Mouse (Mus musculus) intestine, embryonic 14.5 days (tissue): ENCODE results near the gene Tarbp1. TPM values are rescaled to one million over a fixed set of nuclear protein-coding genes. Genes with fewer than 3 reads are reported as not detected.
A peak's percentile ranks its signal among the peaks of the same experiment; 100 is the strongest.

Experiments used
- ATAC-seq: fragments of 200-750 bp; cut with Nextera tagmentation; replicated peaks from 2 replicates; pipeline ENCODE4 v1.8.0; 2017; ENCODE audit warnings: low read depth, moderate number of reproducible peaks, moderate TSS enrichment, moderate library complexity; ENCODE audit not compliant: low FRiP score, low TSS enrichment
- DNase-seq: peaks from one replicate; pipeline ENCODE4 v3.0.0-alpha.2; 2018; ENCODE audit warnings: low spot score
- H3K27ac ChIP-seq: fragments of 300-500 bp; sonication (generic); 2 replicates; pipeline ENCODE4 v1.5.1; 2014; ENCODE audit warnings: low read depth, mild to moderate bottlenecking, control low read depth
- H3K27me3 ChIP-seq: fragments of 300-500 bp; sonication (generic); replicated peaks from 2 replicates; pipeline ENCODE4 v1.6.1; 2014; ENCODE audit warnings: low read length, control low read depth; ENCODE audit not compliant: control insufficient read depth, insufficient read depth
- H3K36me3 ChIP-seq: fragments of 300-500 bp; sonication (generic); 2 replicates; pipeline ENCODE4 v1.6.1; 2014; ENCODE audit warnings: low read length, control low read depth; ENCODE audit not compliant: control insufficient read depth, insufficient read depth
- H3K4me1 ChIP-seq: fragments of 300-500 bp; sonication (generic); replicated peaks from 2 replicates; pipeline ENCODE4 v1.6.1; 2014; ENCODE audit warnings: low read length, control low read depth, mixed read lengths; ENCODE audit not compliant: control insufficient read depth, insufficient read depth
- H3K4me2 ChIP-seq: fragments of 300-500 bp; sonication (generic); 2 replicates; pipeline ENCODE4 v1.6.1; 2014; ENCODE audit warnings: low read length
- H3K4me3 ChIP-seq: fragments of 300-500 bp; sonication (generic); 2 replicates; pipeline ENCODE4 v1.5.1; 2014; ENCODE audit warnings: low read depth, low read length, control low read depth, mixed read lengths
- H3K9ac ChIP-seq: fragments of 300-500 bp; sonication (generic); 2 replicates; pipeline ENCODE4 v1.6.1; 2014; ENCODE audit warnings: mild to moderate bottlenecking, low read length
- H3K9me3 ChIP-seq: fragments of 300-500 bp; sonication (generic); 2 replicates; pipeline ENCODE4 v1.6.1; 2016; ENCODE audit warnings: low read length, control low read depth; ENCODE audit not compliant: control insufficient read depth
- WGBS: fragments of 180-500 bp; shearing (Covaris S2); extraction: QIAGEN DNeasy Blood & Tissue Kit; methylation state at CpG from one replicate; pipeline ENCODE4 v1.1.7; 2014; 5-methylcytosine and 5-hydroxymethylcytosine counted together
- polyA plus RNA-seq: library from polyadenylated mRNA; unstranded; fragments of >200 nt; fragmentation: Nextera tagmentation; extraction: Ambion mirVana; gene quantifications from 2 replicates; pipeline ENCODE4 v1.2.1, GENCODE M21; 2014

Gene Tarbp1
- polyA plus RNA-seq, 1 experiment from 2014 or later, result 6.3 TPM

DNA sequence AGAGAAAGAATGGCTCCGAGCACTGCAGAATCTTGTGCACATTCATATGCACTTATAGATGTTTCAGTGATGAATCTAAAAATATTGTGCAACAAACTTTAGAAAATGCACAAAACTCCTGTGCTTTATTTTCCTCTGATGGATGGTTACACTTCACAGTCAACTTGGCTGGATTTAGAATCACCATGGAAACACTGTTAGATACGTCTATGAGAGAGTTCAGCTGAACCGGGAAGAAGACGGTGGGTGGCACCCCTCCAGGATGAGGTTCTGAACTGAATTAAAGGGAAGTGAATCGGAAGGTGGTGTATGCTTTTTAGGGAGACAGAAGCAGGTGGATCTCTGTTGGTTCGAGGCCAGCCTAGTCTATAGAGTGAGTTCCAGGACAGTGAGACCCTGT is 34.8 kb upstream of the Tarbp1 start:
- ATAC-seq (no peak), DNase-seq (no peak)
- no peaks in the 10 kb centered on the region for H3K27me3 ChIP-seq
- H3K4me2 ChIP-seq, result no peak overlapping the region
- no peaks in the 10 kb centered on the region for H3K9me3 ChIP-seq
- H3K27ac ChIP-seq, result no peak overlapping the region
- WGBS, result 81% methylated on average over 6 of the region's 6 CpGs
- H3K36me3 ChIP-seq, result no peaks in the 10 kb centered on the region
- H3K9ac ChIP-seq, result no peak overlapping the region
- H3K4me3 ChIP-seq, result no peak overlapping the region
- peaks cover 5% of the 10 kb centered on the region; the same call in 1 of the 2 replicates for H3K4me1 ChIP-seq

GRCm38 (mm10) chr8:126508871-126509586 is 34.2 kb upstream of the Tarbp1 start:
- peaks cover 5% of the 10 kb centered on the region; the same call in 1 of the 2 replicates for H3K4me1 ChIP-seq
- 78% methylated on average over 8 of the region's 8 CpGs for WGBS
- H3K9ac ChIP-seq, result no peak overlapping the region
- H3K4me3 ChIP-seq, result no peak overlapping the region
- H3K27ac ChIP-seq, result no peak overlapping the region
- ATAC-seq, result no peak
- H3K27me3 ChIP-seq, result no peaks in the 10 kb centered on the region
- no peaks in the 10 kb centered on the region for H3K36me3 ChIP-seq
- H3K4me2 ChIP-seq, result no peak overlapping the region
- DNase-seq, result no peak
- no peaks in the 10 kb centered on the region for H3K9me3 ChIP-seq

DNA sequence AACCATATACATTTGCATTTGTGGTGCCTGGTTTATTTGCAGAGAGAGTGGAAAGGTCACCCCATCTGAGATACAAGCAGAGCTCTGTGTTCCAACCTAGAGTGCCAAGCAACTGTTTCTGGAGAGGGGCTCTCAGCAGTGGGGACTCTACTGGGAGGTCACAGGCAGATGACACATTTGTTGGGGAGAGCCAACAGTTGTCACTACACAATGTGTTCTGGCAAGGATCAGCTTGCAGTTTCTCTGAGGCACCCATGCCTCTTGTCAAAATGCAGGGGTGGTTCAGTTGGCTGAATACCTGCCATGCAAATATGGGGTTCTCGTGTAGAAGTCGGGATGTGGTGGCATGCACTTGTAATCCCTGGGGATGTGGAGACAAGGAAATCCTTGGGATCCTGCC is 33.4 kb upstream of the Tarbp1 start:
- DNase-seq (no peak), ATAC-seq (no peak)
- H3K4me2 ChIP-seq, result no peak overlapping the region
- H3K27ac ChIP-seq, result no peak overlapping the region
- no peaks in the 10 kb centered on the region for H3K27me3 ChIP-seq
- H3K36me3 ChIP-seq, result no peaks in the 10 kb centered on the region
- H3K4me1 ChIP-seq, result no peaks in the 10 kb centered on the region
- 92% methylated on average over 2 of the region's 2 CpGs for WGBS
- H3K4me3 ChIP-seq, result no peak overlapping the region
- no peak overlapping the region for H3K9ac ChIP-seq
- H3K9me3 ChIP-seq, result no peaks in the 10 kb centered on the region

DNA sequence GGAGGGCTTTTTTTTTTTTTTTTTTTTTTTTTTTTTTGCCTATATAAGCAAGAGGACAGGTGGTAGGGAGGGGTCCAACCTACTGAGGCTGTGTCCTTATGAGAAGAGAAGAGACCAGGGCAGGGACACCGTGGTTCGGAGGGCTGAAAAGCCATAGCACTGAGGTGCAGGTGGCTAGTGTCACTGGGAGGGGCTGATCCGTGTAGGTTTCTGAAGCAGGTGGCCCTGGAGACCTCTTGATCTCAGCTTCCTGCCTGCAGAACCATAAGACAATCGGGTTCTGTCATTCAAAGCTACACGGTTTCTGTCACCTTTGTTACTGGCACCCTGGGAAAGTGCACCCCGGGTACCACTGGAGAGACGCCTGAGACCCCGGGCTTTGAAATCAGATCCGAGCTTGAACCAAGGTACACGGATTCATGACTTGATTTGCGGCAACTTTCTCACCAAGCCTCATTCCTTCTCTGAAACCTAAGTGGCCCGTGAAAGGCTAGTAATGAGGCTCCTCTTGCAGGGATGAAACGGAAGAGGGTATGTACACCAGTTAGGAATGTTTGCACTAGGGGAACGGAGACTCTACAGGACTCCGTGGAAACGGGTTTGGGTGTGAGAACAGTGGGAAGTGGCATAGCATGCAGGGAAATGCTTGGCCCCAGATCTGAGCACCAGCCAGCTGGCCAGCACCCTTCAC is 29.8 kb upstream of the Tarbp1 start:
- no peaks in the 10 kb centered on the region for H3K9me3 ChIP-seq
- 72% methylated on average over 16 of the region's 16 CpGs for WGBS
- no peaks in the 10 kb centered on the region for H3K36me3 ChIP-seq
- H3K27ac ChIP-seq, result no peak overlapping the region
- no peaks in the 10 kb centered on the region for H3K27me3 ChIP-seq
- H3K4me2 ChIP-seq, result no peak overlapping the region
- DNase-seq, result no peak
- H3K9ac ChIP-seq, result no peak overlapping the region
- H3K4me3 ChIP-seq, result no peak overlapping the region
- ATAC-seq, result no peak
- H3K4me1 ChIP-seq, result no peaks in the 10 kb centered on the region

- Histone ChIP-seq H3K4me1 (peaks cover 9% of the 10 kb centered on the region), H3K27me3 (no peaks in the 10 kb centered on the region), H3K27ac (no peak overlapping the region), H3K4me2 (no peak overlapping the region), H3K9me3 (no peaks in the 10 kb centered on the region), H3K9ac (no peak overlapping the region), H3K36me3 (no peaks in the 10 kb centered on the region), H3K4me3 (no peak overlapping the region)
- ATAC-seq, result no peak
- WGBS, result 33% methylated on average over 2 of the region's 2 CpGs
- DNase-seq, result no peak
Measured at GRCm38 (mm10) chr8:126502722-126503121, 27.9 kb upstream of the Tarbp1 start.

DNA sequence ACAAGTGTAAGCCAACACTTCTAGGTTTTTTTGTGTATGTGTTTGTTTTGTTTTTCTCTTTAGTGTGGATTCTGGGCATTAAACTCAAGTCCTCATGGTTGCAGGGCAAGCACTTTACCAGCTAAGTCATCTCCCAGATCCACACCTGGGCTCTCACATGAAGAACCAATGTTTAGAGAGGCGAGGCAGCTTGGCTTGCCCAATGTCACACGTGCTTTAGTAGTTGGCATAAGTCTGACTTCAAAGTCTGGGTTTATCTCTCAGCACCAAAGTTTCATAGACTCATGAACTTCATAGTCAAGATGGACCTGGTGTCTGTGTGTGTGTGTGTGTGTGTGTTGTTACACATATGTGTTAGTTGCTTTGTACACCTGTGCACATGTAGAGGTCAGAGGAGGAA is 24.5 kb upstream of the Tarbp1 start:
- Histone ChIP-seq H3K4me1 (peaks cover 13% of the 10 kb centered on the region), H3K36me3 (no peaks in the 10 kb centered on the region), H3K9ac (no peak overlapping the region), H3K4me3 (no peak overlapping the region), H3K4me2 (no peak overlapping the region), H3K27ac (no peak overlapping the region), H3K9me3 (no peaks in the 10 kb centered on the region), H3K27me3 (no peaks in the 10 kb centered on the region)
- WGBS, result 94% methylated on average over 2 of the region's 2 CpGs
- ATAC-seq (no peak), DNase-seq (no peak)

DNA sequence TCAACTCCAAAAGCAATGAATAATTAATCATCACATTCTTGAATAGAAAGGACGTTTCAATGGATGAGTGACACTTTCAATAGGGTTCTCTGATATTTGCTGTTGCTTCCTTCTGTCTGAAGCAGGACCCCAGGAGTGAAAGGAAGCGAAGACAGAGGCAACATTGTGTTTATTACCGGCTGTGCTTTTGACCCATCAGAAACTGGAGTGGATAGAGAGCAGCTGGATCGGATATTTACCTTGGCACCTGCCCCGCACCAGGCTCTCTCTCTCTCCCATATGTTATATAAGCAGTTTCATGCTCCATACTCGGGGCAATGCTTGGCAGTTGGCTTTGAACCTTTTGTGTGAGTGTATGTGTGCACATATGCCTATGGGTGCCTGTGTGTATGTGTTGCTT is 23.6 kb upstream of the Tarbp1 start:
- DNase-seq (no peak), ATAC-seq (no peak)
- Histone ChIP-seq H3K9ac (no peak overlapping the region), H3K27ac (no peak overlapping the region), H3K4me1 (peaks cover 13% of the 10 kb centered on the region), H3K4me2 (peak overlapping the region; percentile 53; the same call in 1 of the 2 replicates), H3K9me3 (no peaks in the 10 kb centered on the region), H3K36me3 (no peaks in the 10 kb centered on the region), H3K27me3 (no peaks in the 10 kb centered on the region), H3K4me3 (no peak overlapping the region)
- WGBS, result 65% methylated on average over 6 of the region's 6 CpGs

DNA sequence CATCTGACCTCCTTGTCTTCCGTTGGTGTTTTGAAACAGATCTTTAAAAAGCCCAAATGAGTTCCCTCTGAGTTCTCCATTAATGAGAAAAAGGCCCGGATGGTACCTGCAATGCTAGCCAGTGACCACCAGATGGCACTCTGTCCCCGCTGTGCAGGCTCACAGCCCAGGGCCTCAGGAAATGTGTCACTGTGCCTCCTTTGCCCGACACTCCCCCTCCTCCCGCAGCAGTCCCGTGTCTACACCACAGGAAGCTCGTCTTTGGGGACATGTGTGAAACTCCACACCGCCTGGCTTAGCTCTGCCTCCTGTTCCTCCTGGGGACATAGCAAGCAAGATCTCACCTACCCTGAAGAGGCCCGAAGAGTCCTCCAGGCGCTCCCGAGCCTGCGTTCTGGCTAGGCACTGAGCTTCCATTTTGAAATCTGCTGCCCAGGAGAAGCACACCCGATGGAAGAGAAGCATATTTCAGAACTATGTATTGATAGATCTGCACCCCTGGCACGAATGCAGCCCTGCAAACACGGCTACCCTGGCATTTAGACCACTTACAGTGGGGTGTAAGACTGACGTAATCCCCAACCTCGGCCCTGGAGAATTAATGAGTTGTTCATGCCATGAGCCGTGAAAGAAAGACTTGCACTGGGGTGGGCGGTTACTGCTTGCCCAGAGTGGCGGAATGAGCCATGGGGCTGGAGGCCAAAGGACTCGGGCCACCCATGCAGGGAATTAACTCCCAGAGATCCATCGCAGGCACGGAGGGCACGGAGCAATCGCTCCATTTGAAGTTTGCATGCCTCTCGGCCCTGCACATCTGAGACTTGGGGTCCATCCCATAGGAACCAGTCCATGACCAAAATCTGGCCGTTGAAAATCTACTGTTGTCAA is 22.9 kb upstream of the Tarbp1 start:
- ATAC-seq (peak; percentile 89), DNase-seq (peak; percentile 98)
- Histone ChIP-seq H3K27me3 (no peaks in the 10 kb centered on the region), H3K4me3 (peak overlapping the region; percentile 27), H3K9me3 (no peaks in the 10 kb centered on the region), H3K36me3 (no peaks in the 10 kb centered on the region), H3K9ac (peak overlapping the region; percentile 58), H3K4me1 (peaks cover 13% of the 10 kb centered on the region), H3K4me2 (peak overlapping the region; percentile 53), H3K27ac (peak overlapping the region; percentile 51)
- 29% methylated on average over 27 of the region's 27 CpGs for WGBS
